Mouse (Mus musculus) ES-Bruce4 (cell line): Measurements from ENCODE around the gene Zfp664. TPM values are rescaled to one million over a fixed set of nuclear protein-coding genes. Genes with fewer than 3 reads are reported as not detected.
A peak's percentile ranks its signal among the peaks of the same experiment; 100 is the strongest.

ENCODE experiments used
- H3K27ac ChIP-seq: 2 replicates; pipeline ENCODE4 v1.5.1; 2012; ENCODE audit warnings: low read length, inconsistent platforms; ENCODE audit not compliant: insufficient read depth
- H3K27me3 ChIP-seq: 2 replicates; pipeline ENCODE4 v1.6.1; 2012; ENCODE audit warnings: mild to moderate bottlenecking, low read length, inconsistent platforms; ENCODE audit not compliant: control insufficient read depth, poor library complexity, insufficient read depth, severe bottlenecking
- H3K36me3 ChIP-seq: 2 replicates; pipeline ENCODE4 v1.6.1; 2012; ENCODE audit warnings: inconsistent platforms, mild to moderate bottlenecking, low read length, moderate library complexity; ENCODE audit not compliant: control insufficient read depth, poor library complexity, insufficient read depth, severe bottlenecking
- H3K4me1 ChIP-seq: one replicate; pipeline ENCODE4 v1.8.1; 2011; ENCODE audit warnings: low read length; ENCODE audit not compliant: control insufficient read depth, insufficient read depth
- H3K4me3 ChIP-seq: 2 replicates; pipeline ENCODE4 v1.5.1; 2011; ENCODE audit warnings: low read depth, mild to moderate bottlenecking, low read length
- H3K9ac ChIP-seq: 2 replicates; pipeline ENCODE4 v1.6.1; 2012; ENCODE audit warnings: low read depth, mild to moderate bottlenecking, inconsistent platforms; ENCODE audit not compliant: poor library complexity, severe bottlenecking
- H3K9me3 ChIP-seq: replicated peaks from 2 replicates; pipeline ENCODE4 v1.6.1; 2012; ENCODE audit warnings: mild to moderate bottlenecking, low read length, inconsistent platforms; ENCODE audit not compliant: control insufficient read depth, poor library complexity, insufficient read depth, severe bottlenecking
- CTCF ChIP-seq: IDR thresholded peaks from one replicate; pipeline ENCODE4 v1.8.1; 2011; ENCODE audit warnings: low read depth, low read length
- EP300 ChIP-seq: IDR thresholded peaks from 2 replicates; pipeline ENCODE4 v1.6.1; 2011; ENCODE audit warnings: low read depth, low read length; ENCODE audit not compliant: insufficient read depth
- POLR2A ChIP-seq: IDR thresholded peaks from one replicate; pipeline ENCODE4 v1.8.1; 2011; ENCODE audit warnings: low read length; ENCODE audit not compliant: insufficient read depth
- polyA plus RNA-seq: library from polyadenylated mRNA; stranded (reverse); fragments of >200 nt; gene quantifications from 2 replicates; pipeline ENCODE4 v1.2.4, GENCODE M21; 2011; ENCODE audit warnings: low read depth; ENCODE audit not compliant: missing spikeins, insufficient read depth, insufficient read length

Gene Zfp664
- polyA plus RNA-seq, 1 experiment, result 103 TPM

- H3K9me3 ChIP-seq, result no peaks in the 10 kb centered on the region
- no peak overlapping the region for H3K9ac ChIP-seq
- TF ChIP-seq POLR2A (no peak), EP300 (no peak), CTCF (no peak)
- H3K4me1 ChIP-seq, result no peaks in the 10 kb centered on the region
- no peak overlapping the region for H3K4me3 ChIP-seq
- H3K27ac ChIP-seq, result no peak overlapping the region
- H3K27me3 ChIP-seq, result no peaks in the 10 kb centered on the region
- no peaks in the 10 kb centered on the region for H3K36me3 ChIP-seq
These were observed 58.9 kb downstream of the Zfp664 start for GRCm38 (mm10) chr5:124921410-124921809.

GRCm38 (mm10) chr5:124922356-124923352 is 60.2 kb downstream of the Zfp664 start:
- Histone ChIP-seq H3K4me1 (no peaks in the 10 kb centered on the region), H3K4me3 (no peak overlapping the region), H3K27me3 (no peaks in the 10 kb centered on the region), H3K36me3 (no peaks in the 10 kb centered on the region), H3K9ac (no peak overlapping the region), H3K27ac (no peak overlapping the region), H3K9me3 (no peaks in the 10 kb centered on the region)
- 0 out of 2 replicates have a peak, but pooled peaks have one; percentile 25 for TF ChIP-seq EP300
- TF ChIP-seq POLR2A, result no peak
- TF ChIP-seq CTCF, result no peak

GRCm38 (mm10) chr5:124929425-124930054 is 67.0 kb downstream of the Zfp664 start:
- TF ChIP-seq EP300 (no peak), CTCF (no peak), POLR2A (no peak)

GRCm38 (mm10) chr5:124930055-124930439 is 67.6 kb downstream of the Zfp664 start:
- TF ChIP-seq POLR2A, result no peak
- peak; percentile 41 for TF ChIP-seq CTCF

More at GRCm38 (mm10) chr5:124929425-124930054, 67.0 kb downstream of the Zfp664 start:
- H3K9me3 ChIP-seq, result no peaks in the 10 kb centered on the region
- H3K4me3 ChIP-seq, result no peak overlapping the region
- no peaks in the 10 kb centered on the region for H3K36me3 ChIP-seq
- H3K27me3 ChIP-seq, result no peaks in the 10 kb centered on the region
- H3K9ac ChIP-seq, result no peak overlapping the region
- no peak overlapping the region for H3K27ac ChIP-seq
- H3K4me1 ChIP-seq, result no peaks in the 10 kb centered on the region

GRCm38 (mm10) chr5:124930603-124931002 is 68.1 kb downstream of the Zfp664 start:
- no peaks in the 10 kb centered on the region for H3K9me3 ChIP-seq
- no peak overlapping the region for H3K27ac ChIP-seq
- TF ChIP-seq EP300 (no peak), CTCF (no peak), POLR2A (no peak)
- H3K4me3 ChIP-seq, result no peak overlapping the region
- no peak overlapping the region for H3K9ac ChIP-seq
- H3K36me3 ChIP-seq, result no peaks in the 10 kb centered on the region
- no peaks in the 10 kb centered on the region for H3K27me3 ChIP-seq
- H3K4me1 ChIP-seq, result no peaks in the 10 kb centered on the region

More at GRCm38 (mm10) chr5:124930055-124930439, 67.6 kb downstream of the Zfp664 start:
- Histone ChIP-seq H3K27me3 (no peaks in the 10 kb centered on the region), H3K9ac (no peak overlapping the region), H3K27ac (no peak overlapping the region), H3K4me3 (no peak overlapping the region), H3K36me3 (no peaks in the 10 kb centered on the region), H3K4me1 (no peaks in the 10 kb centered on the region), H3K9me3 (no peaks in the 10 kb centered on the region)
